Mouse (Mus musculus) thymus, adult 2 months (tissue): Measurements from ENCODE around the gene Efcab6.

Experiments used
- CTCF ChIP-seq: fragments of 200-500 bp; IDR thresholded peaks from 2 replicates; pipeline ENCODE4 v1.5.1; 2012; ENCODE audit warnings: mild to moderate bottlenecking, control low read depth, low read length, moderate library complexity, borderline replicate concordance; ENCODE audit not compliant: control insufficient read depth, poor library complexity, insufficient read depth; ENCODE audit errors: extremely low read depth
- POLR2A ChIP-seq: fragments of 200-500 bp; IDR thresholded peaks from 2 replicates; pipeline ENCODE4 v1.6.1; 2012; ENCODE audit warnings: mild to moderate bottlenecking, low read length, control low read depth, moderate library complexity; ENCODE audit not compliant: control insufficient read depth, poor library complexity, insufficient read depth; ENCODE audit errors: extremely low read depth

GRCm38 (mm10) chr15:84069455-84070050, 4.4 kb upstream of the Efcab6 start:
- TF ChIP-seq POLR2A (no peak), CTCF (no peak)
